Mouse (Mus musculus): ENCODE measurements around the gene Phf20.

The Phf20 gene

DNA sequence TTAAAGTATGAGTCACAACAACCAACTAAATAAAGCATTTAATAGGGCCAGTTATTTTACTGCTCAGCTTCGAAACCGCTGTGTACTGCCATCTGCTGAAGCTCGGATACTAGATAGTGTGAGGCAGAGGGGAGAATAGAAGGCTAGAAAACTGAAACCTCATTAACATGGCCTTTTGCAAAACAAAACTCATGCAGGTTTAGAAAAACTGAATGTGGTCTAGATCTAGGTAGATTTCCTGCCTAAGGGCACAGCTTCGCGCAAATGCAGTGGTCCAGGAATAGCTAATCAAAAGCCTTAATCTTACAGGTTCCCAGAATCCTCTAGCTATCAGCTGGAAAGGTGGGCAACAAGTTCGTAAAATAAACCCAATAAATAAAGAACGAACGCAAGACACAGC lies 115.2 kb downstream of the Phf20 start:
- DNase-seq (ENCODE audit: extremely low read depth, low read depth) = no peak

DNA sequence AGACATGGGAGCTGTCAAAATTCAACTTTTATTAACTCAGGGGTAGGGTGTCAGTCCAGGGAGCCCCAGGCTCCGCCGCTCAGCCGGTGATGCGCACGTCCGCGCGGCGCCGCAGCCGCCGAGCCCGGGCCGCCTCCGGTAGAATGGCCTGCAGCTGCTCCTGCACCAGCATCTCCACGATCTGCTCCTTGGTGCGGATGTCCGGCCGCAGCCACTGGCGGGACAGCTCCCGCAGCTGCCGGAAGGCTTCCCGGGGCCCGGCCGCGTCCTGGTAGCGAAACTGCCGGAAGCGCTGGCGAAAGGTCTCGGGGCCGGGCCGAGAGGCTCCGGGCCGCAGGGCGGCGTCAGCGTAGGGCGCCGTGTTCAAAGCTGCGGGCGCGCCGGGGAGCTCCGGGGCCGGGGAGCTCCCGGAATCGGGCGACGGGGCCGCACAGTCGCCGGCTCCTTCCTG lies 115.6 kb downstream of the Phf20 start:
- no peak for DNase-seq (ENCODE audit: extremely low read depth, low read depth)

GRCm38 (mm10) chr2:156312297-156312897 lies 116.1 kb downstream of the Phf20 start, which contains the start of the genes Cnbd2 and Scand1:
Gene Cnbd2 (plus strand): TSS chr2:156312299.
Gene Scand1 (minus strand): TSS chr2:156312704.
- peak; percentile 74 for DNase-seq (ENCODE audit: extremely low read depth, low read depth)

DNA sequence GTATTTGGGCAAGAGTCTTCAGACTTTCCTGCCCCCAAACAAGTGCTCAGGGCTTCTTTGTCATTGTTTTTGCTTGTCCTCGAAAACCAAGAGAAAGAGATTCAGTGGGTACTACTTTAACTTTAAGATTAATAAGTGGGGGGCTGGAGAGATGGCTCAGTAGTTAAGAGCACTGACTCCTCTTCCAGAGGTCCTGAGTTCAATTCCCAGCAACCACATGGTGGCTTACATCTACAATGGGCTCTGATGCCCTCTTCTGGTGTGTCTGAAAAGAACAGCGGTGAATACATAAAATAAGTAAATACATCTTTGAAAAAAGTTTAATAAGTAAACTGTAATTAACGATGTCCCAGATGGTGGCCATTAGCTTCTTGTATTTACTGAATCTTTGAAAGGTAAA lies 116.9 kb downstream of the Phf20 start:
- DNase-seq (ENCODE audit: extremely low read depth, low read depth) = no peak

GRCm38 (mm10) chr2:156314811-156315210 lies 118.5 kb downstream of the Phf20 start:
- no peak for DNase-seq (ENCODE audit: extremely low read depth, low read depth)

DNA sequence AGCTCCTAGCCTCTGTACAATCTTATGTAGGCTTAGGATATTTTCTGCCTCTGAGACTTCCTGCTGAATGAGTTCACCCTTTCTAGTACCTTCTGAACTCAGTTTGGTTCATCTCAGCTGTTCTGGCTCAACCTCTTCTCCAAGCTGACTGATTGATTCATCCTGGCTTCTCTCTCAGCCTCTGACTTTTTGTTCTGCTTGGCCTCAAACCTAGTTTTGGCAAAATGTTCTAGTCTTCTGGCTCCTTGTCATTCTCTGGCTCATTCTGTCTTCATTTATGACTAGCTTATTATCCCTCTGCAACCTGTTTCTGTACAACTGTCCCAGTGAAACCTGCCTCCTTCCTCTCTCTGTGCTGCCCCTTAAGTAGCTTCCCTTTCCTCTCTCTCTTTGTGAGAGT lies 122.2 kb downstream of the Phf20 start:
- DNase-seq (ENCODE audit: extremely low read depth, low read depth) = no peak

- no peak for DNase-seq (ENCODE audit: extremely low read depth, low read depth)
Measured at GRCm38 (mm10) chr2:156321538-156321937, 125.3 kb downstream of the Phf20 start.

GRCm38 (mm10) chr2:156324116-156324588 lies 127.9 kb downstream of the Phf20 start:
- DNase-seq (ENCODE audit: extremely low read depth, low read depth) = peak; percentile 97

DNA sequence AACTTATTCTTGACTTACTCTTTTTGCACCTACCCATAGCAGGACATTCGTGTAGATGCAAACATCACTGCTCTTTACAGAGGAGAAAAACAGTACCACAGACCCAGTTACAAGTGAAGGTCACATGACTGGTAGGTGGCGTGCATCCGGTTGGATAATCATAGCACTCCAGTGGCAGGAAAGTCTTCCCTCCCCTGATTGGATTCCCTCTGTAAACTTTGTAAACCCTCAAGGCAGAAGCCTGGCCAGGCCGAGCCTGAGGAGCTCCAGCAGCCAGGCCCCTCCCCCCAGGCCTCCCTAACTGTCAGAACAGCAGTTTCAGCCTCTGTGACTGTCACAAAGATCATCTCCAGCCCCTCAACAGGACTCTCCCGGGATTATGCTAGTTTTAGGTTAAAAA lies 128.4 kb downstream of the Phf20 start:
- peak; percentile 77 for DNase-seq (ENCODE audit: extremely low read depth, low read depth)

DNA sequence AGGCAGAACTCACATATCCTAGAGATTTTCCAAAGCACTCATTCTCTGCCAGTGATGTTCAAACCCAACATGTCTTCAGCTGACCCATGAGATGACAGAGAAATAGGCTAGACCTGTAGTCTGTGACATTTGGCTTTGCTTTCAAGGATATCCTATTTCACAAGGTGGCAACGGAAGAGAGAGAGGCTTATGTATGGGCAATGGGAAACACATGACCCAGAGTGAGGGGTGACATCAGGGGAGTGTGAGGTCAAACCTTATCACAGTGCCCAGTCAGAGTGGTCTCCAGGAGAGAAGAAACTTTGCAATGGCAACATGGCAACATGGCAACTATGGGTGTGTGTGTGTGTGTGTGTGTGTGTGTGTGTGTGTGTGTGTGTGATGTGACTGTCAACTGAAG lies 134.4 kb downstream of the Phf20 start:
- no peak for DNase-seq (ENCODE audit: extremely low read depth, low read depth)

DNA sequence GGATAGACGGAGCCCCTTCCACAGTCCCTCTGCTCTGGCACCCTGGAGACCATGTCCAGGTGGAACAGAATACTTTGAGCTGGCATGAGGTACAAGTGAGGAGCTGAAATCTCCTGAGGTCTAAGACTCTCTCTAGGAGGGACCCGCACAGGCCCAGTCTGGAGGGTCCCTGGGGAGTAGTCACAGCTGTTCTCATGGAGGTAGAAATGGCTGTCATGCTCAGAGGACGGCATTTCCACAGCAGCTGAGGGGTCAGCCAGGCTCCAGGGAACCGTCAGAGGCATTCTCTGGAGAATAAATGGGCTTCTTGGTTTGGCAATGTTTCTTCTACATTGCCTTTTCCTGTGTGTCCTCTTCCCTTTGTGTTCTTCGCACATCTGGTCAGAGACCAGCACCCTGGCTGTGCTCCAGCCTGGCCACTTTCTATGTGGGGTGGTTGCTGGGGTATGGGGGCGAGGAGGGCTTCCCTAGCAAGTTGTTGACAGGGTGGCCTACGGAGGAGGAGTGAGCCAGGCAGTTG lies 135.2 kb downstream of the Phf20 start:
- no peak for DNase-seq (ENCODE audit: extremely low read depth, low read depth)

GRCm38 (mm10) chr2:156340078-156340477 lies 143.8 kb downstream of the Phf20 start:
- DNase-seq (ENCODE audit: extremely low read depth, low read depth) = no peak

DNA sequence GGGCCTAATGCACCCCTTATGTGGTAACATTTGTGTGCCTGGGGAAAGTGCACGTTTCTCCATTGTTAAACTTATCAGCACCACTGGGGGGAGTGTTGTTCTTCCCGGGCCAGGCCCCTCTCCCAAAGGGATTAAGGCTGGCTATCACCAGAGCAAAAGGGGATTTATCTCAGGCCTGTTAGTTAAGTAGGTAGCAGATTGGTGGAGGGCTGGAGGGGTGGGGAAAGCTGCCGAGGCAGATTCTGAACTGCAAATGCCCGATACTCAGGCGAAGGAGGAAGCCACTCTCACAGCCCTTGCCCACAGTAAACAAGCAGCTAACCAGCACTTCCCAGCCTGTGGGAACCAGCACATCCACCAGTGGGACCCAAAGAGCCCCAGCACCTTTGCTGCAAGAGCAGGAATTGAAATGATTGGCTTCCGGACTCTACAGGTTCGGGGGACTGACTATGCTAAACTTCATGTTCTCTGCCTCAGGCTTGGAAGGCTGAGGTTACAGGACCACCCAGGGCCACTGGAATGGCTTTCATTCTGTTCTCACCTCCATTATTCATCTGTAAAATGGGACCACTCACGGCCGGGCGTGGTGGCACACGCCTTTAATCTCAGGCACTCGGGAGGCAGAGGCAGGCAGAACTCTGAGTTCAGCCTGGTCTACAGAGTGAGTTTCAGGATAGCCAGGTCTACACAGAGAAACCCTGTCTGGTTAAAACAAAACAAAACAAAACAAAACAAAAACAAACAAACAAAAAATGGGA lies 148.7 kb downstream of the Phf20 start:
- no peak for DNase-seq (ENCODE audit: extremely low read depth, low read depth)

DNA sequence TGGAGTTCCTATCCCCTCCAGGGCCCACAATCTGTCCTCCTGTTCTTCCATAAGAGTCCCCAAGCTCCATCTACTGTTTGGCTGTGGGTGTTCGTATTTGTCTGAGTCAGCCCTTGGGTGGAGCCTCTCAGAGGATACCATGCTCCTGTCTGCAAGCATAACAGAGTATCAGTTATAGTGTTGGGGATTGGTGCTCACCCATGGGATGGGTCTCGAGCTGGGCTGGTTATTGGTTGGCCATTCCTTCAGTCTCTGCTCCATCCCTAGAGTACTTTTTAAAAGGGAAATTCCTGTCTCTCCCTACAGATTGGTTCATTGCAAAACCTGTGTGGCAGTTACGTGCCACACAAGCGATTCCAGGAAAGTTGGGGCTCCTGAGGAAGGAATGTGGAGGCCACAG lies 152.5 kb downstream of the Phf20 start:
- DNase-seq (ENCODE audit: extremely low read depth, low read depth) = no peak

- DNase-seq (ENCODE audit: extremely low read depth, low read depth) = no peak
Measured at GRCm38 (mm10) chr2:156349286-156349848, 153.1 kb downstream of the Phf20 start.

- DNase-seq (ENCODE audit: extremely low read depth, low read depth) = no peak
Measured at GRCm38 (mm10) chr2:156351243-156351642, 155.0 kb downstream of the Phf20 start.

- DNase-seq (ENCODE audit: extremely low read depth, low read depth) = peak; percentile 20
Measured at GRCm38 (mm10) chr2:156352413-156353165, 156.3 kb downstream of the Phf20 start.

GRCm38 (mm10) chr2:156353265-156353692 lies 157.0 kb downstream of the Phf20 start:
- DNase-seq (ENCODE audit: extremely low read depth, low read depth) = no peak

GRCm38 (mm10) chr2:156356031-156356430 lies 159.8 kb downstream of the Phf20 start:
- DNase-seq (ENCODE audit: extremely low read depth, low read depth) = no peak
